Mouse (Mus musculus) spleen, adult 2 months (tissue): ENCODE measurements around the gene Hectd4. TPM values are rescaled to one million over a fixed set of nuclear protein-coding genes. Genes with fewer than 3 reads are reported as not detected.
A peak's percentile ranks its signal among the peaks of the same experiment; 100 is the strongest.

ENCODE experiments used
- DNase-seq, 2 experiments: peaks; one replicate each; pipeline versions ENCODE4 v3.0.0 to v3.0.0-alpha.2; 2012 to 2021; ENCODE audit warnings: low spot score in 2 of 2, low read depth in 1 of 2
- H3K27ac ChIP-seq: fragments of 200-500 bp; 2 replicates; pipeline ENCODE4 v1.5.1; 2012; ENCODE audit warnings: low read length, inconsistent platforms; ENCODE audit not compliant: insufficient read depth
- H3K27me3 ChIP-seq: fragments of 200-500 bp; 2 replicates; pipeline ENCODE4 v1.6.1; 2012; ENCODE audit warnings: mild to moderate bottlenecking, moderate library complexity, low read length, inconsistent platforms; ENCODE audit not compliant: control insufficient read depth, insufficient read depth
- H3K36me3 ChIP-seq: fragments of 200-500 bp; 2 replicates; pipeline ENCODE4 v1.6.1; 2012; ENCODE audit warnings: mild to moderate bottlenecking, low read length, inconsistent platforms; ENCODE audit not compliant: control insufficient read depth, insufficient read depth
- H3K4me1 ChIP-seq: fragments of 200-500 bp; 2 replicates; pipeline ENCODE4 v1.6.1; 2011; ENCODE audit warnings: inconsistent platforms; ENCODE audit not compliant: control insufficient read depth, insufficient read depth, insufficient read length
- H3K4me3 ChIP-seq: fragments of 200-500 bp; 2 replicates; pipeline ENCODE4 v1.5.1; 2011; ENCODE audit warnings: mild to moderate bottlenecking, inconsistent platforms; ENCODE audit not compliant: insufficient read depth, insufficient read length; ENCODE audit errors: extremely low read depth
- CTCF ChIP-seq: fragments of 200-500 bp; IDR thresholded peaks from 2 replicates; pipeline ENCODE4 v1.5.1; 2011; ENCODE audit warnings: mild to moderate bottlenecking, inconsistent platforms; ENCODE audit not compliant: insufficient read depth, insufficient read length, insufficient replicate concordance; ENCODE audit errors: extremely low read depth
- POLR2A ChIP-seq: fragments of 200-500 bp; IDR thresholded peaks from 2 replicates; pipeline ENCODE4 v1.6.1; 2011; ENCODE audit warnings: low read depth, low read length, inconsistent platforms
- WGBS: fragments of 180-500 bp; shearing (Covaris S2); methylation state at CpG from one replicate; pipeline ENCODE4 v1.1.7; 2018; 5-methylcytosine and 5-hydroxymethylcytosine counted together
- polyA plus RNA-seq: library from polyadenylated mRNA; depleted of rRNA; stranded (reverse); fragments of >200 nt; gene quantifications from 2 replicates; pipeline ENCODE4 v1.2.3, GENCODE M21; 2012

The Hectd4 gene
- polyA plus RNA-seq, 1 experiment, result 28.4 TPM

DNA sequence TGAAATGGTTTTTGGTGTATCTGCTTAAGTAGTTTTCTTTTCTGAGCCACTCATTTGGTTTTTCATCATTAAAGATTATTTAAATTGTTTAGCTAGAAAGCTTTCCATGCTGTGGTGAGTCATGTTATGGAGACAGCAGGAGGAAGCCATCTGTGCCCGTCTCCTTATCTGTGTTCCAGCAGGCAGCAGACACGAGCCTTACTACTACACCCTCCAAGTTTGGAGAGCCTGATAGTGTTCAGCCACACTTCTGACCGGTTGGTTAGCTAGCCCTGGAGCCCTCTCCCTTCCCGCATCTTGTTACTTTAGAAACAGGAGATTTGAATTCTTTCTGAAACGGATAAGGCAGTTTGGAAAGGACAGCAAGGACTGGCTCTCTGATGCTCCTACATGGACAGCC, 16.2 kb downstream of the Hectd4 start:
- no peak for DNase-seq
- Histone ChIP-seq H3K27me3 (no peaks in the 10 kb centered on the region), H3K36me3 (no peaks in the 10 kb centered on the region), H3K27ac (peak overlapping the region; percentile 56), H3K4me3 (no peak overlapping the region), H3K4me1 (0 out of 2 replicates have a peak, but pooled peaks cover 3% of the 10 kb centered on the region)
- TF ChIP-seq CTCF (no peak), POLR2A (no peak)
- WGBS, result 74% methylated on average over 5 of the region's 5 CpGs

DNA sequence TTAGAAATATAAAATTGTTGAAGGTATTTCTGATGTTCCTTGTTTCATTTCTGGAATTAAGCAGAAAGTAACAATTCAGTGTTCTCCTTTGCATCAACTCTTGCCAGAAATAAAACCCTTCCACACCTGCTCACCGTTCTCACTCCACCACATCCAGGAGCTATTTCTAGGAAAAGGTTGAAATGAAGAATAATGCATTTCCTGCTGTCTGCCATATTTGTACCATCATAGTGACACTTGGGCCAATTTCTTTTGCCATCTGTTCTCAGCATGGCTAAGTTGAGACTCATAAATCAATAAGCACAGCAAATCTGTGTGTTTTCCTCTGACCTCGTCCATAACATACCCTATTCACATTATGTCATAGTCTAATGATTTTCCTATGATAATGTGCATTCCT, 18.2 kb downstream of the Hectd4 start:
- Histone ChIP-seq H3K36me3 (no peaks in the 10 kb centered on the region), H3K4me1 (0 out of 2 replicates have a peak, but pooled peaks cover 3% of the 10 kb centered on the region), H3K27me3 (no peaks in the 10 kb centered on the region), H3K27ac (no peak overlapping the region), H3K4me3 (no peak overlapping the region)
- DNase-seq, result no peak
- TF ChIP-seq CTCF (no peak), POLR2A (no peak)
- 78% methylated on average over 2 of the region's 2 CpGs for WGBS

DNA sequence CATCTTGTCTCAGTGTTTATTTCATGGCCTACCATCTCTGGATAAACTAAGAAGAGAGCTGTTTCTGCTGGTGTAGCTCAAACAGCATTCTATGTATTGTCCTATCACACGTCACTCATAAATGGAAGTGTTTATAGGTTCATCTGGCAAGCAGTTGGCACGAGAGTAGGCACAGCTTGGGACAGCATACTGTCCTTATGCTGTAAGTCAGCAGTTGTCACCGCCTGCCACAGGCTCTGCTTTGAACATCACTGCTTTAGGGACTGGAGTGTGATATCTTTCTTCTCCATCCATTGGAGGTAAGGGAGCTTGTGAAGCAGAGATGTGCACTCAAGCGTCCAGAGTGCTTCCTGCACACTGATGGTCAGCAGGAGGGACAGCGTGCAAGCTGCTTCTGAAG, 19.8 kb downstream of the Hectd4 start:
- no peak for TF ChIP-seq CTCF
- no peak for TF ChIP-seq POLR2A
- no peak for DNase-seq
- H3K27ac ChIP-seq, result no peak overlapping the region
- H3K4me1 ChIP-seq, result 0 out of 2 replicates have a peak, but pooled peaks cover 3% of the 10 kb centered on the region
- no peak overlapping the region for H3K4me3 ChIP-seq
- H3K27me3 ChIP-seq, result no peaks in the 10 kb centered on the region
- no peaks in the 10 kb centered on the region for H3K36me3 ChIP-seq
- 89% methylated on average over 5 of the region's 5 CpGs for WGBS

DNA sequence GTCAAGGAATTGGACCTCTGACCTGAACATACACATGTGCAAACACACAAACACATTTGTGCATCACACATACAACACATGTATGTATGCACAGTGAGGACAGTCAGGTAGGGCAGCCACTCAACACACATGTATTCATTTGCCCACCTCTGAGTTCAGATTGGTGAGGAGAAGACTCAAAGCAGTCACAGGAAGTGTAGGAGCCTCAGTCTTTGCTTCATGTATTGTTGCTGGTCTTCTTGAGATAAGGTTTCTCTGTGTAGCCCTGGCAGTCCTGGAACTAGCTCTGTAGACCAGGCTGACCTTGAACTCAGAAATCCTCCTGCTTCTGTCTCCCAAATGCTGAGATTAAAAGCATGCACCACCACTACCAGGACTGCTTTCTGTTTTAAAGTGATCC, 21.2 kb downstream of the Hectd4 start:
- Histone ChIP-seq H3K4me1 (0 out of 2 replicates have a peak, but pooled peaks cover 3% of the 10 kb centered on the region), H3K27ac (no peak overlapping the region), H3K36me3 (no peaks in the 10 kb centered on the region), H3K27me3 (no peaks in the 10 kb centered on the region), H3K4me3 (no peak overlapping the region)
- TF ChIP-seq CTCF (no peak), POLR2A (no peak)
- no peak for DNase-seq

GRCm38 (mm10) chr5:121242261-121242660, 22.2 kb downstream of the Hectd4 start:
- WGBS, result 38% methylated on average over 1 of the region's 1 CpGs

GRCm38 (mm10) chr5:121242701-121243100, 22.7 kb downstream of the Hectd4 start:
- Histone ChIP-seq H3K4me1 (0 out of 2 replicates have a peak, but pooled peaks cover 3% of the 10 kb centered on the region), H3K4me3 (no peak overlapping the region), H3K27me3 (no peaks in the 10 kb centered on the region), H3K36me3 (no peaks in the 10 kb centered on the region), H3K27ac (no peak overlapping the region; the same call in 1 of the 2 replicates)
- DNase-seq, result no peak
- 84% methylated on average over 1 of the region's 1 CpGs for WGBS
- TF ChIP-seq POLR2A, result no peak
- no peak for TF ChIP-seq CTCF

More at GRCm38 (mm10) chr5:121242261-121242660, 22.2 kb downstream of the Hectd4 start:
- Histone ChIP-seq H3K27me3 (no peaks in the 10 kb centered on the region), H3K36me3 (no peaks in the 10 kb centered on the region), H3K4me1 (0 out of 2 replicates have a peak, but pooled peaks cover 3% of the 10 kb centered on the region), H3K27ac (peak overlapping the region; percentile 18; the same call in 1 of the 2 replicates), H3K4me3 (no peak overlapping the region)
- DNase-seq, result no peak
- TF ChIP-seq CTCF (no peak), POLR2A (no peak)

GRCm38 (mm10) chr5:121243676-121244364, 23.8 kb downstream of the Hectd4 start:
- no peak for TF ChIP-seq CTCF
- no peak for TF ChIP-seq POLR2A
- DNase-seq, result no peak
- Histone ChIP-seq H3K4me3 (no peak overlapping the region), H3K36me3 (no peaks in the 10 kb centered on the region), H3K27ac (peak overlapping the region; percentile 34; the same call in 1 of the 2 replicates), H3K4me1 (0 out of 2 replicates have a peak, but pooled peaks cover 3% of the 10 kb centered on the region), H3K27me3 (no peaks in the 10 kb centered on the region)
- WGBS, result 87% methylated on average over 1 of the region's 1 CpGs
